ENCODE assay signal across 8 mouse cellular contexts in genomic region chr12:111670976-111671375, GRCm38 (mm10). TPM values are rescaled to one million over a fixed set of nuclear protein-coding genes. Genes with fewer than 3 reads are reported as not detected.
DNase-seq lines count a peak whose midpoint lies in the region; ATAC-seq and TF ChIP-seq lines count a peak whose summit lies in the region.

No protein-coding gene starts in this region.

- H3K9me3 ChIP-seq in heart, embryonic 16.5 days (replicated peaks; ENCODE audit: control insufficient read depth, low read length), result no peaks in the 10 kb centered on the region
- no peaks in the 10 kb centered on the region for H3K9me3 ChIP-seq in heart, postnatal 0 days (replicated peaks; ENCODE audit: control insufficient read depth, low read length)
- H3K9me3 ChIP-seq in midbrain, embryonic 10.5 days (replicated peaks), result no peaks in the 10 kb centered on the region

- no peak for TF ChIP-seq EP300 in heart, postnatal 0 days (IDR thresholded peaks at IDR 0.05; ENCODE audit: low read depth)

- H3K9ac ChIP-seq in heart, embryonic 16.5 days (ENCODE audit: low read length), result peak overlapping the region; percentile 82
- H3K9ac ChIP-seq in heart, postnatal 0 days (replicated peaks; ENCODE audit: low read depth, low read length), result peak overlapping the region; percentile 56

- peaks cover 52% of the 10 kb centered on the region for H3K4me1 ChIP-seq in heart, embryonic 16.5 days (ENCODE audit: control insufficient read depth, insufficient read depth, low read length)
- peaks cover 30% of the 10 kb centered on the region for H3K4me1 ChIP-seq in heart, postnatal 0 days (ENCODE audit: control insufficient read depth, insufficient read depth)
- H3K4me1 ChIP-seq in midbrain, embryonic 10.5 days, result peaks cover 71% of the 10 kb centered on the region

- peak overlapping the region; percentile 98 for H3K4me2 ChIP-seq in heart, embryonic 16.5 days (ENCODE audit: low read depth, low read length)
- H3K4me2 ChIP-seq in heart, postnatal 0 days (ENCODE audit: low read depth, low read length), result peak overlapping the region; percentile 97

- 4% methylated on average over 35 of the region's 35 CpGs for WGBS in heart, embryonic 16.5 days
- WGBS in heart, postnatal 0 days, result 3% methylated on average over 31 of the region's 35 CpGs
- WGBS in midbrain, embryonic 10.5 days, result 1% methylated on average over 35 of the region's 35 CpGs

- intact Hi-C loops in heart, postnatal 25 days (cut with DNase I), result no loop called here

- TF ChIP-seq CTCF in heart, postnatal 0 days (IDR thresholded peaks at IDR 0.05; ENCODE audit: low read depth), result no peak

- H3K36me3 ChIP-seq in heart, embryonic 16.5 days (ENCODE audit: control insufficient read depth, insufficient read depth), result no peaks in the 10 kb centered on the region
- H3K36me3 ChIP-seq in heart, postnatal 0 days (replicated peaks; ENCODE audit: control insufficient read depth, insufficient read depth, low read length), result no peaks in the 10 kb centered on the region
- H3K36me3 ChIP-seq in midbrain, embryonic 10.5 days, result peaks cover 55% of the 10 kb centered on the region

- DNase-seq in heart, postnatal 25 days (ENCODE audit: low spot score), result no peak
- DNase-seq in R1 (ENCODE audit: low read depth, low spot score), result peak; percentile 59
- no peak for DNase-seq in heart, postnatal 0 days (ENCODE audit: low spot score)
- peak; percentile 47 for DNase-seq in midbrain, embryonic 10.5 days (ENCODE audit: low spot score)
- no peak for DNase-seq in cerebellum, postnatal 4 days (ENCODE audit: low spot score in 2 of 2)
- DNase-seq in cerebellum, postnatal 14 days, result no peak
- DNase-seq in c-Kit-positive CD71-positive TER-119-positive erythroid progenitor cells, embryonic 14.5 days (ENCODE audit: low spot score), result no peak

- ATAC-seq in heart, embryonic 16.5 days (replicated peaks; ENCODE audit: extremely low read depth, insufficient read depth, low FRiP score), result no peak
- ATAC-seq in heart, postnatal 0 days (ENCODE audit: insufficient read depth, low read depth), result no peak

- peak overlapping the region; percentile 76 for H3K4me3 ChIP-seq in heart, embryonic 16.5 days (ENCODE audit: low read length)
- peak overlapping the region; percentile 58 for H3K4me3 ChIP-seq in heart, postnatal 0 days (ENCODE audit: low read depth, low read length)
- peak overlapping the region; percentile 94 for H3K4me3 ChIP-seq in midbrain, embryonic 10.5 days

- H3K27ac ChIP-seq in heart, embryonic 16.5 days (ENCODE audit: low read length), result no peak overlapping the region
- no peak overlapping the region for H3K27ac ChIP-seq in heart, postnatal 0 days (ENCODE audit: low read depth)
- H3K27ac ChIP-seq in midbrain, embryonic 10.5 days (replicated peaks), result peak overlapping the region; percentile 95

- no peaks in the 10 kb centered on the region; the same call in 1 of the 2 replicates for H3K27me3 ChIP-seq in heart, embryonic 16.5 days (ENCODE audit: control insufficient read depth, insufficient read depth, low read length)
- H3K27me3 ChIP-seq in heart, postnatal 0 days (ENCODE audit: control insufficient read depth, insufficient read depth, low read length), result peaks cover 6% of the 10 kb centered on the region; the same call in 1 of the 2 replicates
- peaks cover 46% of the 10 kb centered on the region for H3K27me3 ChIP-seq in midbrain, embryonic 10.5 days (ENCODE audit: low read depth, poor library complexity, severe bottlenecking)

RNA-seq across cellular contexts. Expression of gene Ckb, which starts 1.2 kb away (rescaled TPM):
- 388 and 414 TPM in 2 replicates for polyA plus RNA-seq in heart, embryonic 16.5 days (2015; fragmentation: Nextera tagmentation; extraction: Ambion mirVana)
- 10 to 100 TPM; 91.2 to 98.8 TPM for total RNA-seq in heart, postnatal 25 days (2021)
- 735 and 758 TPM in 2 replicates for total RNA-seq in heart, postnatal 0 days (2014; rRNA removed; ENCODE audit: low replicate concordance)
- 334 and 359 TPM in 2 replicates for polyA plus RNA-seq in heart, postnatal 0 days (2015; fragmentation: Nextera tagmentation; extraction: Ambion mirVana)
- polyA plus RNA-seq in midbrain, embryonic 10.5 days (2016; fragmentation: Nextera tagmentation; extraction: Ambion mirVana), result 2,837 and 3,349 TPM in 2 replicates

RNA-seq across cellular contexts. Expression of gene Trmt61a, which starts 6.9 kb away (rescaled TPM):
- 7.7 and 8.5 TPM in 2 replicates for polyA plus RNA-seq in heart, embryonic 16.5 days (2015; fragmentation: Nextera tagmentation; extraction: Ambion mirVana)
- 1 to 10 TPM; 4.4 to 5.7 TPM for total RNA-seq in heart, postnatal 25 days (2021)
- total RNA-seq in heart, postnatal 0 days (2014; rRNA removed; ENCODE audit: low replicate concordance), result 23.5 and 24.9 TPM in 2 replicates
- polyA plus RNA-seq in heart, postnatal 0 days (2015; fragmentation: Nextera tagmentation; extraction: Ambion mirVana), result 4.1 and 6.1 TPM in 2 replicates
- polyA plus RNA-seq in midbrain, embryonic 10.5 days (2016; fragmentation: Nextera tagmentation; extraction: Ambion mirVana), result 18.4 and 18.7 TPM in 2 replicates

RNA-seq across cellular contexts. Expression of gene Bag5, which starts 42.1 kb away (rescaled TPM):
- 40.9 and 42.9 TPM in 2 replicates for polyA plus RNA-seq in heart, embryonic 16.5 days (2015; fragmentation: Nextera tagmentation; extraction: Ambion mirVana)
- 10 to 100 TPM; 19.4 to 21.2 TPM for total RNA-seq in heart, postnatal 25 days (2021)
- 13.3 and 16.3 TPM in 2 replicates for total RNA-seq in heart, postnatal 0 days (2014; rRNA removed; ENCODE audit: low replicate concordance)
- polyA plus RNA-seq in heart, postnatal 0 days (2015; fragmentation: Nextera tagmentation; extraction: Ambion mirVana), result 32.4 and 34.7 TPM in 2 replicates
- 57.2 and 62.0 TPM in 2 replicates for polyA plus RNA-seq in midbrain, embryonic 10.5 days (2016; fragmentation: Nextera tagmentation; extraction: Ambion mirVana)

RNA-seq across cellular contexts. Expression of gene Apopt1, which starts 42.1 kb away (rescaled TPM):
- 40.2 and 43.9 TPM in 2 replicates for polyA plus RNA-seq in heart, embryonic 16.5 days (2015; fragmentation: Nextera tagmentation; extraction: Ambion mirVana)
- 10 to 100 TPM; 32.1 to 36.4 TPM for total RNA-seq in heart, postnatal 25 days (2021)
- 18.5 and 50.7 TPM in 2 replicates for total RNA-seq in heart, postnatal 0 days (2014; rRNA removed; ENCODE audit: low replicate concordance)
- polyA plus RNA-seq in heart, postnatal 0 days (2015; fragmentation: Nextera tagmentation; extraction: Ambion mirVana), result 56.4 and 58.9 TPM in 2 replicates
- 59.8 and 59.9 TPM in 2 replicates for polyA plus RNA-seq in midbrain, embryonic 10.5 days (2016; fragmentation: Nextera tagmentation; extraction: Ambion mirVana)

Comparison
In these comparisons a context has a peak if more than half of its experiments do, and no peak if none do; other contexts are left out.
1. DNase-seq: peak in R1 (single experiment) and midbrain, embryonic 10.5 days (single experiment); none in heart, postnatal 25 days (single experiment), heart, postnatal 0 days (single experiment), cerebellum, postnatal 4 days (0 of 2), cerebellum, postnatal 14 days (0 of 2) and c-Kit-positive CD71-positive TER-119-positive erythroid progenitor cells, embryonic 14.5 days (single experiment).
2. Peak in every context shown above with its lines, with median percentiles within 50 percentile points of each other: H3K4me3 ChIP-seq.